Mouse (Mus musculus) erythroid progenitor cell, adult 5-6 weeks (primary cell): ENCODE results near the gene Atpif1. TPM values are rescaled to one million over a fixed set of nuclear protein-coding genes. Genes with fewer than 3 reads are reported as not detected.
"Not testable (repeated sequence)": the region's sequence is repeated elsewhere in the genome, so short reads cannot be mapped to it uniquely, and the experiment has no call there.

Source experiments
- ATAC-seq: replicated peaks from 2 replicates; pipeline ENCODE4 v1.8.0; 2016; ENCODE audit warnings: moderate number of reproducible peaks, mild to moderate bottlenecking, moderate TSS enrichment, inconsistent platforms; ENCODE audit not compliant: poor library complexity, low FRiP score, severe bottlenecking
- total RNA-seq, 2 experiments: library from RNA; stranded (forward) in 1 of 2; stranded (reverse) in 1 of 2; fragments of 150-400 nt in 1 of 2; fragments of 186-747, 209-891 nt in 1 of 2; gene quantifications; 2 replicates each; pipeline versions ENCODE4 v1.2.3 to v1.2.4; 2015 to 2017; ENCODE audit warnings: low replicate concordance in 2 of 2

Atpif1 gene
- total RNA-seq (2015; ENCODE audit: low replicate concordance) (1,556 and 1,764 TPM in 2 replicates), total RNA-seq (2017; ENCODE audit: low replicate concordance) (3,478 and 4,268 TPM in 2 replicates)

DNA sequence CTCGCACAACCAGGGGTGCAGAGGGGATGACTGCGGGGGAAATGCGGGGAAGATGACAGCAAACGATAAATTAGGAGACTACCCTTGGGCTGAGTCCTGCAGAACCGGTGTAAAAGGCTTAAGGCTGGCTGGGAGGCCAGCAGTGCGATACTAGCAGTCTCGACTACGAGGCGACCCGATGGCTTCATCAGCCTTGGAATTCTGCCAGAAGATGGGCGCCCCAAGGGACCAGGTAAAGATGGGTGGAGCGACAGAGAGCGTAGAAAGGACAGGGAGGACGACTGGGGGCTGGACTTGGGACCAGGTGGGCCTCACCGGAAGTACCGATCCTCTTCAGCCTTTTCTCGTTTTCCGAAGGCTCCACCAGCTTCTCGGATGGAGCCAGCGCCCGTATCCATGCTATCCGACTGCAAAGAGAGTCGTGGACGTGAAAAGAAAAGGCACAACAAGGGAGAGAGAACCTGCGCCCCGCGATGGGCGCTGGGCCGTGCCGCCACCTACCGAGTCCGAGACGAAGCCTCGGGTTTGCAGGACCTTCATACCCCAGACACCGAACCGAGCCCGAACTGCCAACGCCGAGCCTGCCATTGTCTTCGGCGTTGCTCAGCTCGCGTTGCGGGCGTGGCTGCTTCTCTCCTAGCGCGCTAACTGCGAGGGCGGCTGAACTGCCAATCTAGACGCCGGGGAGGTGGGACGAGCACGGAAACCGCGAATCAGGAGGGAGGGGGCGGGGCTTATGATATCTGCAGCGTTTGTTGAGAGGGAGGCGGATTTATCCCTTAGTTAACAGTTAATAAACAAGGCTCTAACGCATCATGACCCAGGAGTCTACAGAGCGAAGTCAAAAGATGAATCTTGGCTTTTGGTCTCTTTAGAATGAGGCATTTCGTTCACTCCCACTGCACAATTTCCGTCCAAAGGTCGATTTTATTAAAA is at the start of gene Atpif1:
Gene Atpif1, minus strand, starts transcription at position 679 of the 936 bp plus-strand sequence.
- peak; percentile 75 for ATAC-seq

- ATAC-seq: no peak
Measured at GRCm38 (mm10) chr4:132574809-132575347, 41.4 kb upstream of the Atpif1 start.

DNA sequence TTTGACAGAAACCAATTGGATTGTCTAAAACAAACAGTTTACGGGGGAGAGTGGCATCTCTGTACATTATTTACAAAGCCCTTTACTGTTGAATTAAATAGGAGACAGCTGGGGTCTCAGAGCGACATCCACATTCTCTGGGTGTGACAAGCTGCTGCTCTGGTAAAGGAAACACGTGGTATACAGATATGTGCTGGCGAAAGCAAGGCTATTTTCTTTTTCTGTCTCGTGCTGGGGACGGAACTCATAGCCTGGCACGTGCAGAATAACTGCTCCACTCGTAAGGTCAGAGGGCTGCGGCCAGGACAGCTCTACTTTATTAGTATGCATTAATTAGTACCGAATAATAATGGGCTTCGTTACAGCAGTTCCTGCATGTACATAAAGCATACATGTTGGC is 39.9 kb upstream of the Atpif1 start:
- no peak for ATAC-seq

- ATAC-seq: no peak
Measured at GRCm38 (mm10) chr4:132571190-132571589, 37.7 kb upstream of the Atpif1 start.

DNA sequence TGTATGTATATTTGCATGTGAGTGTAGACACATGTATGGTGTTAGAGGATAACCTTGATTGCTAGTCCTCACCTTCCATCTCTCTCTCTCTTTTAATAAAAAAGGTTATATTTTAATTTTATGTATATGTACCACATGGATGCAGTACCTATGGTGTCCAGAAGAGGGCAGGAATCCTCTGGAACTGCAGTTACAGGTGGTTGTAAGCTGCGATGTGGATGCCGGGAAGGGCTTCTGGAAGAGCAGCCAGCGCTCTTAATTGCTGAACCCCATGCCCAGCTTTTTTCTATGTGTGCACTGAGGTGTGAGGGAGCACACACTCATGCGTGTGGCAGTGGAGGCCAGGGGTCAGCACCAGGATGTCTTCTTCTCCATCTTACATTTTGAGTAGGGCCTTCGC is 35.7 kb upstream of the Atpif1 start:
- ATAC-seq: no peak

DNA sequence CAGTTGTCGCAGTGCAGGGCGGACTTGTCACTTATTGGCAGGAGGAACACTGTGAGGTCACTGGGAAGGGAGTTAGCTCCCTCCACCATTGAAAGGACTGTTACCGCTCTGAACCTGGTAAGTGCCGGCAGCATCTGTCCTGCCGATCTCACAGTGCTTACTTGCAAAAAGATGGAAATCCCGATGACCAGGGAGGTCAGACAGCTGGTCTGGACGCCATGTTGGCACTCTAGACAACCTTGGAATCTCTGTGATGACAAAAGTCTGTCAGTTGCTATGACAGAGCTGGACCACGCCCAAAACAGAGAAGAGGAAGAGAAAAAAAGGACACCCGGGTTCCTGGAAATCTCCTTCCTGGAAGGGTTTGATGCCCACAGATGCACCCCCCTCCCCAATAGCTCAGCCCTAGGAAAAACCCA is 33.9 kb upstream of the Atpif1 start:
- no peak for ATAC-seq

GRCm38 (mm10) chr4:132565089-132565747 is 31.8 kb upstream of the Atpif1 start:
- ATAC-seq: no peak

DNA sequence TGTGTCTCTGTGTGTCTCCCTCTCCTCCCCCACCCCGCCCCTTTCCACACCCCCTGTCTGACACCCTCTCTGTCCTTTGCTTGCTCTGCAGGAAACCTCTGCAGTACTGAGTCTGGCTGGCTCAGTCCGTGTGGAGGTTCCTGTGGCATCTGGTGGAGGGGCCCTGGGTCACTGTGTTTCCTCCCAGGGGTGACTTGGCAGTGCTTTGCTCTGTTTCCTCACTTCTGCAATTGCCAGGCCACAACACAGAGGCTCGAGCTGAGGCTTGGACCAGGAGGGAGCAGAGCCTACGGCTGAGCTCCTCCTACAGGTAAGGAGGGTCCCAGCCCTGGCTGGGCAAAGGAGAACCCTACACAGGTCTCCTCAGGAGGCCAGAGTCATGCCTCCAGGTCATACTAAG is 30.5 kb upstream of the Atpif1 start, which contains the start of gene Ptafr:
Gene Ptafr, plus strand, starts transcription at position 103 of the 400 bp plus-strand sequence.
- ATAC-seq: no peak

DNA sequence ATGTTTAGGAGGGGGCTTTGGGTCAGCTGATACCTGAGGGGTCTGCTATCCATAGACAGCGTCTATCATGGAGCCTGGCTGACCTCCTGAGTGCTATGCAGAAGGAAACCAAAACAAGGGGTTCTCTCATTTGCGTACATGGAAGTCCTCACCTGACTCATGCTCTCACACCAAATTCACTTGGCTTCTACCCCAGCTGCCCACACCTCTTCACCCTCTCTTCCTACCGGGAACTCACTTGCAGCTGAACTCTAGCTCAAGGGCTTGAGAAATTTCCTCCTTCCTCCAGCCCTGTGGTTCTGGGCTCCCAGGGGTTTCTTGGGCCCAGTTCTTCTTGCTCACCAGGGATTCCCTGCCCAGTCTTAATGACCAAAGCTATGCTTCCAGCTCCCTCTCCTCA is 29.8 kb upstream of the Atpif1 start:
- ATAC-seq: 0 out of 2 replicates have a peak, but pooled peaks have one; percentile 16

- not testable (repeated sequence) for ATAC-seq
Measured at GRCm38 (mm10) chr4:132555550-132555949, 22.1 kb upstream of the Atpif1 start.

DNA sequence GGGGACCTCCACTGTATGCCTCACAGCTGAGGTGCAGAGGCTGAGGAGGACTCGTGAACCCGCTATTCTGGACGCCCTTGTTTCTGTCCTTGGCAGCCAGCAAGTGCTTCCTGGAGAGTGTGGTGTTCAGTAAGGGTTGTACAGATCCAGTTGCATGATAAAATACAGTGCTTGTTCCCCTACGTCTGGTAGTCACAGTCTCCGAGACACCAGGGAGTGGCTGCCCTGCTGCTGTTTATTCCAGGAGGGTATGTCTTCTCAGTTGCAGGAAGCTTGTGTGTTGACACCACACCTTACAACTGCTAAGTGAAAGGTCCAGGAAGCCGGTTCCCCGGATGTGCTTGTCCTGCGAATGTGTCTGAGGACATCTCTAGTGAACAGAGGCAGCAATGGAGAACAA is 21.2 kb upstream of the Atpif1 start:
- no peak for ATAC-seq

DNA sequence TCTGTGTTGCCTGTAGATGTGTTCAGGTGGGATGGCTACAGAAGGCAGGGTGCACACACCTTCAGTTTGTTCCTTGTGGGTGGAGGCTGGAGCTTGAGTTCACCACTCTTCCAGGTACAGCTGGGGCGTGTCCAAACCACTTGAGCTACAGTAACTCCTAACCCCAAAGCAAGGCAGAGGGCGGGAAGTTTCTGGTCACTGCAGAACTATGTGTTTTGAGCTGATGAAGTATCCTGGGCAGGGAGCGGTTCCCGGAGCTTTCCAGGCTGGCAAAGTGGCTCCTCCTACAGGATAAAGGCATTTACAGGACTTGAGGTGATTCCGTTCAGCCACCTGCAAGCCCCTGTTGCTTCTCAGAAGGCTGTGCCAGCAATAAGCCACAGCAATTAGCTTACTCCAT is 20.8 kb upstream of the Atpif1 start:
- ATAC-seq: no peak

DNA sequence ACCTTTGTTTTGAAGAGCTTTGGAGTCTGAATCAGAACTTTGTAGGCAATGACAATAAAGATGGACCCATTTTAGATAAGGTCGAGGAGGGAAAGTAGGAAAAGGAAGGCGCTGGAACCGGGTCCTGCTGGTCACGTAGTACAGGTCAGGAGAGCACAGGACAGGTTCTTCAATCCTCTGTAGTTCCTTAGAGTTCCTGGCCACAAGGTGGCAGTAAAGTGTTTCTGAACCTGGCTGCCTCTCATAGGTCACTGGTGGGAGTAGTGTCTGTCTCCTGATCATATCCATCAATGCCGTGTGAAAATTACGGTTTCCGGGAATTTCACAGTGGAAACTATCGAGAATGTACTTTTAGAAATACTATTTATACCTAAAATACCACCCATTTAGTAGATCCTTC is 12.4 kb upstream of the Atpif1 start:
- ATAC-seq: peak; percentile 89

GRCm38 (mm10) chr4:132542724-132543123 is 9.3 kb upstream of the Atpif1 start:
- ATAC-seq: no peak

GRCm38 (mm10) chr4:132541413-132541812 is 8.0 kb upstream of the Atpif1 start:
- no peak for ATAC-seq

GRCm38 (mm10) chr4:132539481-132539880 is 6.0 kb upstream of the Atpif1 start:
- no peak for ATAC-seq

DNA sequence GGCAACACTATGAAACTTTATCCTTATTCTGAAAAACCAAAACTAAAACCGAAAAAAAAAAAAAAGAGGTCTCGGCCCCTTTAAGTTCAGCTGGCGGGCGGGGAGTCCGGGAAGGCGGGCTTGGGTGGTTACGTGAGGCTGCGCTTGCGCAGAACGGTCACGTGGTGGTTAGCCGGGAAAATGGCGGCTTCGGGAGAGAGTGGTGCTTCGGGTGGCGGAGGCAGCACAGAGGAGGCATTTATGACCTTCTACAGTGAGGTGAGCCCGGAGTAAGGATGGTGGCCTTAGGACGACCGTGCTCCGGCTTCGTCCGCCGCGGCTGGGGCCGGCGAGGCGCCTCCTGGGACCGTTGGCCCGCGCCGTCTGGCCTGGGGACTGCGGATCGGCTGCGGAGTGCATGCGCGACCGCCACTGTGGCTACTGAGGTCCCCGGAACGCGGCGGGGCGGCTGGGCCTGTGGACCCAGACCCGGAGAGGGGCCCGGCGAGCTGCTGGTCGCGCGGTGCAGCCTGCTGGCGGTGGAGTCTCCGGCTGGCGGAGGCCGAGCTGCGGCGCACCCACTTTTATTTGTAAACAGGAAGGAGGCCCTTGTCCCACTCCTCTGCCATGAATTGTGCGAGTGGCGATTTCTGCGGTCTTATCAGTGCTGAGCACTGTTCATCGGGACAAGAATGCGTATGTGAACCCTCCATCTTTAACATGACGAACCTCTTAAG is 2.1 kb upstream of the Atpif1 start, which contains the start of gene Dnajc8:
Gene Dnajc8, plus strand, starts transcription at position 145 of the 716 bp plus-strand sequence.
- ATAC-seq: peak; percentile 54

GRCm38 (mm10) chr4:132532496-132532895 is 963 bp downstream of the Atpif1 start:
- ATAC-seq: peak; percentile 39

DNA sequence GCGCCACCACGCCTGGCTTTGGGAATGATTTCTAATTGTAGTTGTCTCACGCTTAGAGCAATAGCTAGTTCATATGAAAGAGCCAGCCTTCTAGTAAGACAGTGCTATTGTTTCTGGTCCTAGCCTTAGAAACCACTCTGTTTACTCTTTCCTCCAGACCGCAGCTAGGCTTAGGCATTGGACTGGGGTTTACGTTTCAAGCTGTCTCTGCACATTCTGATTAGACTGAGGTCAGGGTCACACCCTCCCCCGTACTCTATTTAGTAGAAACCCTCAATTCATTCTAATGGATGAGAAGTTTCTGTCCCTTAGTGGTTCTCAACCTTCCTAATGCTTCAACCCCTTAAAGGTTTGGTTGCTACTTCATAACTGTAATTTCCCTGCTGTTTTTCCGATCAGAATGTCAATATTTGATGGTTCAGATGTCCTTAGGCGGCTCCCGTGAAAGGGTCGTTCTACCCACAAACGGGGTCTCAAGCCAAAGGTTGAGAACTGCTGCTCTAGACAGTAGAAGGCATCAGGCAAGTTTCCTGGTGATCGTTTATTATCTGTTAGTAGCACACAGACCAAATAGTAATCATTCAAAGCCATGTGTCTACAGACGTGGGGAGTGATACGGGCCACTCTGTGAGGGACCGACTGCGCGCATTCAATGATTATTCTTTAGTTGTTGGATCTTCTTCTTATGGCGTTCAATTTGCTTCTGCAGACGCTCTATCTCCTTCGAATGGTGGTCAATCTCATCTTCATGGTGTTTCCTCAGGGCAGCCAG is 3.2 kb downstream of the Atpif1 start:
- peak; percentile 54 for ATAC-seq
